Mouse (Mus musculus) kidney, postnatal 25 days (tissue): ENCODE measurements around the gene Heyl.
"Not testable (repeated sequence)": the region's sequence is repeated elsewhere in the genome, so short reads cannot be mapped to it uniquely, and the experiment has no call there.

Experiments
- DNase-seq, 2 experiments: peaks; one replicate each; pipeline ENCODE4 v3.0.0; 2021; ENCODE audit warnings: mixed read lengths in 2 of 2

The Heyl gene

GRCm38 (mm10) chr4:123289038-123289437 lies 55.7 kb downstream of the Heyl start:
- DNase-seq: no peak

DNA sequence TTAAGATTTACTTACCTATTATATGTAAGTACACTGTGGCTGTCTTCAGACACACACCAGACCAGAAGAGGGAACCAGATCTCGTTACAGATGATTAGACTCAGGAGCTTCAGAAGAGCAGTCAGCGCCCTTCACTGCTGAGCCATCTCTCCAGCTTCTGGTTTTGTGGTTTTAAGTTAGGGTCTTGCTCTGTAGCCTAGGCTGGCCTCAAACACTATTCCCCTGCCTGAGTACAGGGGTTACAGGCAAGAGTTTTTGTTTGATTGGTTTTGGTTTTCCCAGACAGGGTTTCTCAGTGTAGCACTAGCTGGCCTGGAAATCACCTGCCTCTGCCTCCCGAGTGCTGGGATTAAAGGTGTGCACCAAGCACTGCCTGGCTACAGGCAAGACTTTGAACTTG lies 59.0 kb downstream of the Heyl start:
- no peak for DNase-seq

DNA sequence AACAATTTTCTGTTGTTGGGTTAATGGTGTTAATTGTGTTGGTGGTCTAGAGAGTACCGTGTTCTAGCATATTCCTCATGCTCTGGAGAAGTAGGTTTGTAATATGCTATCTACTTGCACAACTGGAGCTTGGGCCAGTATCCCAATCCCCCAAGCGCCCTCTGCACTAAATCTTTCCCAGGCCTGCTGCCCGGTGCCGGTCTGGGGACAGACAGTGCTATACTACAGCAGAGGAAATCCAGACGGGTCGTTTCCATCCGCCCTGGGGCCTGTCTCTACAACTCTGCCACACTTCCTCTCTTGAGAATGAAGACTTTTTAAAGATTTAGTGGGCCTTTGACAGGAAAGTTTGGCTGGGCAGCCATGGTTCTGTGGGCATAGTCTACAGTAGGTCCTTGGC lies 59.6 kb downstream of the Heyl start:
- DNase-seq: peak; percentile 38 to 67

GRCm38 (mm10) chr4:123293661-123294443 lies 60.5 kb downstream of the Heyl start:
- DNase-seq: no peak

DNA sequence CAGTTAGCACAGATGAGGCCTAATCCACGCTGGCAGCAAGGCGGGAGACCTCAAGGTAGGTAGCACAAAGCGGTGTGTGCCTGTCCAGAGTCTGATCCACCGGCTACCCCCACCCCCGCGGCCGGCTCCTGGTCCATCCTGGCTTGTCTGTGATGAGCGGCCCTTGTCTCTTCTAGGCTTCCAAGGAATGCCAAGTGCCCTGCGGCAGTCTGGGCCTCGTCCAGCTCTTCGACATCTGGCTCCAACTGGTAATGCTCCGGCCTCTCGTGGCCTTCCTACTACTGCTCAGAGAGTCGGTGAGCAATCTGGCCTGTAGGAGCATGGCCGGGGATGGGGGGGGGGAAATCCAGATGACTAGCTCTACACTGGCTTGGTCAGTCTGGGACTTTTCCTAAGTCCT lies 61.7 kb downstream of the Heyl start:
- DNase-seq: not testable (repeated sequence)

GRCm38 (mm10) chr4:123295516-123296147 lies 62.3 kb downstream of the Heyl start:
- DNase-seq: no peak

DNA sequence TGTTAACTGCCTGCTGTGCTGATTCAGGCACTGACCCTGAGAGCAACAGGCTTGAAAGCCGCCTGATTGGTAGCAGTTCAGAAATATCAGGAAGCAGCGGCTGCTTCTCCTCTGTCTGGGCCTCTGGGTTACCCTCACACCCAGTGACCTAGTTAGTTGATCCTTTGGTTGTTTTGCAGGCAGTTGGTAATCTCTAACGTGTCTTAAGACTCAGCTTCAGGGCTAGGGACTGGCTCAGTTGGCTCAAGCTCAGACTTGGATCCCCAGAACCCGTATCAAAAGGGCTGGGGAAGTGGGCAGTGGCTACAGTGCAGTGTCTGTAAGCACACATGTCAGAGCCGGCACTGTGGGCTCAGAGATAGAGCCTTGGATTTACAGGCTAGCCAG lies 62.8 kb downstream of the Heyl start:
- DNase-seq: no peak

DNA sequence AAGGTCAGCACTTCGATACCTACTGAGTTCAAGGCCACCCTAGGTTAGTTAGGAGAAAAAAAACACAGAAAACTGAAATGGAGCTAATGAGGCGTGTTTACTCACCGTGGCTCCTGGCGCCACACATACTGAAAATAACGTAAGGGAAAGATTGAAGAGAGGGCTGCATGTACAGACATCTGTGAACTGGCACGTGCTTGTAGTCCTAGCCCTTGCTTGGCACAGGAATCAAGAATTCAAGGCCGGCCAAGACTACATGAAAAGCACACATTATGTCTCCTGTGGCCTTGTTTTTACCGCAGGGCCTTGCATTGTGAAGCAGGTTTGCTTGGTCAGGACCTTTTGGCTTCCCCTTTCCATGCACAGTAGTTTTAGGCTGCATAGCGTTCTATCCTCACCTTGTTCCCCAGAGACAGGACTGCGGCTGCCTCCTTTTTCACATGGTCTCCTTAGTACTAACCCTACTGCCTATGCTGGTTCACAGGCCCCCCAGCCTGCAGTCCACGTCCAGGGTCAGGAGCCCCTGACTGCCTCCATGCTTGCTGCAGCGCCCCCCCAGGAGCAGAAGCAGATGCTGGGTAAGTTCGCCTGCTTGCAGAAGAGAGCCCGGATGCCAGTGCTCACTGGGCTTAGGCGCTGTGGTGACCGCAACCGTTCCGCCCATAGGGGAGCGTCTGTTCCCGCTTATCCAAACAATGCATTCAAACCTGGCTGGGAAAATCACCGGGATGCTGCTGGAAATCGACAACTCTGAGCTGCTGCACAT lies 64.0 kb downstream of the Heyl start:
- DNase-seq: no peak

GRCm38 (mm10) chr4:123298226-123298625 lies 64.9 kb downstream of the Heyl start:
- peak; percentile 42 to 67 for DNase-seq

- peak; percentile 75 to 83 for DNase-seq
These were observed 65.8 kb downstream of the Heyl start for GRCm38 (mm10) chr4:123298980-123299670.
